Mouse (Mus musculus) embryonic facial prominence, embryonic 15.5 days (tissue): Measurements from ENCODE around the gene Pcgf2. TPM values are rescaled to one million over a fixed set of nuclear protein-coding genes. Genes with fewer than 3 reads are reported as not detected.

Source experiments
- ATAC-seq: fragments of 200-750 bp; cut with Nextera tagmentation; 2 replicates; pipeline ENCODE4 v1.8.0; 2017; ENCODE audit warnings: low read depth, moderate TSS enrichment; ENCODE audit not compliant: insufficient number of reproducible peaks, low FRiP score, low TSS enrichment
- H3K27ac ChIP-seq: fragments of 300-500 bp; sonication (generic); replicated peaks from 2 replicates; pipeline ENCODE4 v1.5.1; 2015; ENCODE audit warnings: mild to moderate bottlenecking, inconsistent platforms
- H3K27me3 ChIP-seq: fragments of 300-500 bp; sonication (generic); 2 replicates; pipeline ENCODE4 v1.6.1; 2015; ENCODE audit warnings: inconsistent platforms
- H3K36me3 ChIP-seq: fragments of 300-500 bp; sonication (generic); 2 replicates; pipeline ENCODE4 v1.6.1; 2015; ENCODE audit warnings: mild to moderate bottlenecking, inconsistent platforms
- H3K4me1 ChIP-seq: fragments of 300-500 bp; sonication (generic); 2 replicates; pipeline ENCODE4 v1.6.1; 2015; ENCODE audit warnings: inconsistent platforms
- H3K4me2 ChIP-seq: fragments of 300-500 bp; sonication (generic); replicated peaks from 2 replicates; pipeline ENCODE4 v1.6.1; 2015; ENCODE audit warnings: mild to moderate bottlenecking, inconsistent platforms
- H3K4me3 ChIP-seq: fragments of 300-500 bp; sonication (generic); replicated peaks from 2 replicates; pipeline ENCODE4 v1.5.1; 2015; ENCODE audit warnings: mild to moderate bottlenecking, inconsistent platforms
- H3K9ac ChIP-seq: fragments of 300-500 bp; sonication (generic); 2 replicates; pipeline ENCODE4 v1.6.1; 2015; ENCODE audit warnings: inconsistent platforms
- H3K9me3 ChIP-seq: fragments of 300-500 bp; sonication (generic); replicated peaks from 2 replicates; pipeline ENCODE4 v1.6.1; 2016; ENCODE audit warnings: inconsistent platforms
- WGBS: fragments of 180-500 bp; shearing (Covaris S2); methylation state at CpG from one replicate; pipeline ENCODE4 v1.1.7; 2015; 5-methylcytosine and 5-hydroxymethylcytosine counted together
- microRNA-seq: library from miRNA; unstranded; fragments of <30 nt; microRNA quantifications from one replicate; pipeline ENCODE4, GENCODE M21; 2016; ENCODE audit warnings: borderline number of aligned reads
- polyA plus RNA-seq: library from polyadenylated mRNA; unstranded; fragments of >200 nt; fragmentation: Nextera tagmentation; extraction: Ambion mirVana; gene quantifications from 2 replicates; pipeline ENCODE4 v1.2.1, GENCODE M21; 2015

The Pcgf2 gene
- polyA plus RNA-seq, 1 experiment from 2014 or later, result 12.6 TPM

- 51% methylated on average over 8 of the region's 8 CpGs for WGBS
- Histone ChIP-seq H3K9ac (no peak overlapping the region), H3K27me3 (no peaks in the 10 kb centered on the region), H3K9me3 (no peaks in the 10 kb centered on the region), H3K4me2 (no peak overlapping the region), H3K4me3 (no peak overlapping the region), H3K27ac (no peak overlapping the region), H3K4me1 (no peaks in the 10 kb centered on the region), H3K36me3 (no peaks in the 10 kb centered on the region)
- no peak for ATAC-seq
These were observed 58.6 kb downstream of the Pcgf2 start for GRCm38 (mm10) chr11:97641668-97642067.

Small RNAs within 50 kb of the gene (microRNA-seq; reads per million reads assigned to microRNA genes)
- gene Gm24158 (not detected), gene Mir6927 (not detected), gene Mir8102 (not detected)

Other genes with a start within 250 kb of the Pcgf2 start
- 1.4 and 1.7 TPM in 2 replicates for gene 4933428G20Rik, start 200.2 kb downstream of the Pcgf2 start, polyA plus RNA-seq
- gene Srcin1, start 124.3 kb downstream of the Pcgf2 start, polyA plus RNA-seq, result 2.0 and 2.2 TPM in 2 replicates
- gene Epop, start 70.8 kb downstream of the Pcgf2 start, polyA plus RNA-seq, result 3.7 and 4.3 TPM in 2 replicates
- gene Mllt6, start 37.1 kb downstream of the Pcgf2 start, polyA plus RNA-seq, result 2.6 and 3.2 TPM in 2 replicates
- gene Cisd3, start 14.7 kb downstream of the Pcgf2 start, polyA plus RNA-seq, result 30.7 and 32.7 TPM in 2 replicates
- gene Psmb3, start 2.9 kb upstream of the Pcgf2 start, polyA plus RNA-seq, result 440 and 475 TPM in 2 replicates
- 1.7 and 2.0 TPM in 2 replicates for gene Pip4k2b, start 44.2 kb upstream of the Pcgf2 start, polyA plus RNA-seq
- 18.0 and 20.7 TPM in 2 replicates for gene Cwc25, start 66.1 kb upstream of the Pcgf2 start, polyA plus RNA-seq
- gene 1700001P01Rik, start 75.4 kb upstream of the Pcgf2 start, polyA plus RNA-seq, result 0.95 TPM in 1 of 2 replicates, not detected in the other
- gene Rpl23, start 81.9 kb upstream of the Pcgf2 start, polyA plus RNA-seq, result 567 and 575 TPM in 2 replicates
- 117 and 121 TPM in 2 replicates for gene Lasp1, start 98.5 kb upstream of the Pcgf2 start, polyA plus RNA-seq
- gene B230217C12Rik, start 140.3 kb upstream of the Pcgf2 start, polyA plus RNA-seq, result 6.8 and 7.4 TPM in 2 replicates
- gene Fbxo47, start 183.7 kb upstream of the Pcgf2 start, polyA plus RNA-seq, result 0.39 and 0.57 TPM in 2 replicates